In genomic region chr15:78436380-78437192, GRCm38 (mm10) we compare ENCODE assay signal across 8 mouse cellular contexts. TPM values are rescaled to one million over a fixed set of nuclear protein-coding genes. Genes with fewer than 3 reads are reported as not detected.
DNase-seq lines count a peak whose midpoint lies in the region; ATAC-seq lines count a peak whose summit lies in the region.

No protein-coding gene starts in this region.

- H3K9me3 ChIP-seq in intestine, embryonic 15.5 days: no peaks in the 10 kb centered on the region

- H3K27me3 ChIP-seq in intestine, embryonic 15.5 days (replicated peaks): peaks cover 27% of the 10 kb centered on the region; the same call in 1 of the 2 replicates

- no peaks in the 10 kb centered on the region; the same call in 1 of the 2 replicates for H3K36me3 ChIP-seq in intestine, embryonic 15.5 days

- ATAC-seq in intestine, embryonic 15.5 days: peak; percentile 83
- no peak for ATAC-seq in erythroblast, adult 5-6 weeks (replicated peaks; ENCODE audit: low FRiP score, poor library complexity, severe bottlenecking)

- H3K9ac ChIP-seq in intestine, embryonic 15.5 days: peak overlapping the region; percentile 40

- peak overlapping the region; percentile 81 for H3K27ac ChIP-seq in intestine, embryonic 15.5 days

- intact Hi-C loops in gastrocnemius, postnatal 14 days (cut with DNase I; ENCODE audit: low total_unique reads): no loop called here

- WGBS in intestine, embryonic 15.5 days: 10% methylated on average over 28 of the region's 32 CpGs

- H3K4me2 ChIP-seq in intestine, embryonic 15.5 days (replicated peaks): peak overlapping the region; percentile 74

- H3K4me1 ChIP-seq in intestine, embryonic 15.5 days (replicated peaks): peaks cover 33% of the 10 kb centered on the region

- H3K4me3 ChIP-seq in intestine, embryonic 15.5 days (replicated peaks): peak overlapping the region; percentile 27

- peak; percentile 88 for DNase-seq in adrenal gland, adult 18-20 months (ENCODE audit: low spot score in 2 of 2)
- peak; percentile 69 for DNase-seq in embryo, embryonic 10 days (ENCODE audit: low spot score)
- DNase-seq in gastrocnemius, postnatal 14 days: peak; percentile 93
- DNase-seq in left cerebral cortex, adult 8-10 months (ENCODE audit: low spot score in 2 of 2): peak; percentile 83 to 97
- peak; percentile 87 for DNase-seq in lung, postnatal 36 days
- DNase-seq in right cerebral cortex, postnatal 36 days (ENCODE audit: low spot score in 2 of 2): peak; percentile 91 to 93

RNA-seq across cellular contexts. Expression of gene Kctd17, which starts 8.2 kb away (rescaled TPM):
- 10 to 100 TPM; 80.4 to 83.4 TPM for total RNA-seq in adrenal gland, adult 18-20 months (2021)
- total RNA-seq in gastrocnemius, postnatal 14 days (2021): 10 to 100 TPM; 34.6 to 41.4 TPM
- 28.7 and 31.0 TPM in 2 replicates for polyA plus RNA-seq in intestine, embryonic 15.5 days (2015; fragmentation: Nextera tagmentation; extraction: Ambion mirVana)
- 100 to 1,000 TPM; 299 to 358 (median 333) TPM for total RNA-seq in left cerebral cortex, adult 8-10 months (2022)
- 1.0 TPM in 1 of 2 replicates, not detected in the other for total RNA-seq in erythroblast, adult 5-6 weeks (2015; ENCODE audit: low replicate concordance)
- 0.98 and 2.0 TPM in 2 replicates for total RNA-seq in erythroblast, adult 5-6 weeks (2017; ENCODE audit: low replicate concordance)

RNA-seq across cellular contexts. Expression of gene Mpst, which starts 30.4 kb away (rescaled TPM):
- 10 to 100 TPM; 38.7 to 48.5 TPM for total RNA-seq in adrenal gland, adult 18-20 months (2021)
- total RNA-seq in gastrocnemius, postnatal 14 days (2021): 10 to 100 TPM; 49.4 to 49.8 TPM
- polyA plus RNA-seq in intestine, embryonic 15.5 days (2015; fragmentation: Nextera tagmentation; extraction: Ambion mirVana): 2.6 and 3.1 TPM in 2 replicates
- total RNA-seq in left cerebral cortex, adult 8-10 months (2022): 10 to 100 TPM; 31.4 to 38.1 (median 34.6) TPM
- total RNA-seq in erythroblast, adult 5-6 weeks (2015; ENCODE audit: low replicate concordance): 7.7 and 10.4 TPM in 2 replicates
- total RNA-seq in erythroblast, adult 5-6 weeks (2017; ENCODE audit: low replicate concordance): 22.4 and 39.6 TPM in 2 replicates

RNA-seq across cellular contexts. Expression of gene Tst, which starts 30.9 kb away (rescaled TPM):
- total RNA-seq in adrenal gland, adult 18-20 months (2021): 100 to 1,000 TPM; 207 to 261 TPM
- total RNA-seq in gastrocnemius, postnatal 14 days (2021): 10 to 100 TPM; 19.6 to 21.2 TPM
- polyA plus RNA-seq in intestine, embryonic 15.5 days (2015; fragmentation: Nextera tagmentation; extraction: Ambion mirVana): 33.4 and 45.0 TPM in 2 replicates
- total RNA-seq in left cerebral cortex, adult 8-10 months (2022): 10 to 100 TPM; 33.6 to 37.8 (median 36.0) TPM
- 5.2 and 6.0 TPM in 2 replicates for total RNA-seq in erythroblast, adult 5-6 weeks (2015; ENCODE audit: low replicate concordance)
- total RNA-seq in erythroblast, adult 5-6 weeks (2017; ENCODE audit: low replicate concordance): 3.5 and 8.1 TPM in 2 replicates

RNA-seq across cellular contexts. Expression of gene Tmprss6, which starts 31.8 kb away (rescaled TPM):
- total RNA-seq in adrenal gland, adult 18-20 months (2021): 1 to 10 TPM in 1 of 2 experiments, under 1 TPM in 1; 0.54 to 2.4 TPM
- not detected for total RNA-seq in gastrocnemius, postnatal 14 days (2021)
- 0.39 and 0.54 TPM in 2 replicates for polyA plus RNA-seq in intestine, embryonic 15.5 days (2015; fragmentation: Nextera tagmentation; extraction: Ambion mirVana)
- 1 to 10 TPM; 1.1 to 1.7 (median 1.2) TPM for total RNA-seq in left cerebral cortex, adult 8-10 months (2022)
- 1.0 TPM in 1 of 2 replicates, not detected in the other for total RNA-seq in erythroblast, adult 5-6 weeks (2015; ENCODE audit: low replicate concordance)
- total RNA-seq in erythroblast, adult 5-6 weeks (2017; ENCODE audit: low replicate concordance): 0.70 TPM in 1 of 2 replicates, not detected in the other

RNA-seq across cellular contexts. Expression of gene Tex33, which starts 40.9 kb away (rescaled TPM):
- not detected for total RNA-seq in adrenal gland, adult 18-20 months (2021)
- total RNA-seq in gastrocnemius, postnatal 14 days (2021): not detected
- not detected in 2 replicates for polyA plus RNA-seq in intestine, embryonic 15.5 days (2015; fragmentation: Nextera tagmentation; extraction: Ambion mirVana)
- total RNA-seq in left cerebral cortex, adult 8-10 months (2022): not detected
- total RNA-seq in erythroblast, adult 5-6 weeks (2015; ENCODE audit: low replicate concordance): not detected in 2 replicates
- total RNA-seq in erythroblast, adult 5-6 weeks (2017; ENCODE audit: low replicate concordance): not detected in 2 replicates

Comparison
In these comparisons a context has a peak if more than half of its experiments do, and no peak if none do; other contexts are left out.
1. RNA of gene Kctd17, which starts 8.2 kb away (total RNA-seq): 299 to 358 TPM in left cerebral cortex, adult 8-10 months, 80.4 to 83.4 TPM in adrenal gland, adult 18-20 months and 34.6 to 41.4 TPM in gastrocnemius, postnatal 14 days; 0.98 to 2.0 TPM in erythroblast, adult 5-6 weeks; every median in the first group is over 10 times any median in the second.
2. RNA of gene Tst, which starts 30.9 kb away (total RNA-seq): 207 to 261 TPM in adrenal gland, adult 18-20 months; 33.6 to 37.8 TPM in left cerebral cortex, adult 8-10 months, 19.6 to 21.2 TPM in gastrocnemius, postnatal 14 days and 3.5 to 8.1 TPM in erythroblast, adult 5-6 weeks; every median in the first group is over 4 times any median in the second.
3. Peak in every context shown above with its lines, with median percentiles within 50 percentile points of each other: DNase-seq.